Mouse (Mus musculus) embryonic facial prominence, embryonic 11.5 days (tissue): ENCODE measurements around the gene Lpin2. TPM values are rescaled to one million over a fixed set of nuclear protein-coding genes. Genes with fewer than 3 reads are reported as not detected.

Source experiments
- ATAC-seq: fragments of 200-750 bp; cut with Nextera tagmentation; replicated peaks from 2 replicates; pipeline ENCODE4 v1.8.0; 2017; ENCODE audit warnings: low read depth; ENCODE audit not compliant: insufficient number of reproducible peaks, low FRiP score, low TSS enrichment
- DNase-seq: peaks from one replicate; pipeline ENCODE4 v3.0.0-alpha.2; 2015; ENCODE audit warnings: low spot score
- H3K27ac ChIP-seq: fragments of 300-500 bp; sonication (generic); replicated peaks from 2 replicates; pipeline ENCODE4 v1.5.1; 2014; ENCODE audit warnings: mild to moderate bottlenecking, low read depth, low read length, control low read depth
- H3K27me3 ChIP-seq: fragments of 300-500 bp; sonication (generic); 2 replicates; pipeline ENCODE4 v1.6.1; 2014; ENCODE audit warnings: mild to moderate bottlenecking, low read length, moderate library complexity, mixed read lengths; ENCODE audit not compliant: control insufficient read depth, insufficient read depth
- H3K36me3 ChIP-seq: fragments of 300-500 bp; sonication (generic); replicated peaks from 2 replicates; pipeline ENCODE4 v1.6.1; 2014; ENCODE audit warnings: low read depth, mild to moderate bottlenecking, low read length, moderate library complexity, mixed read lengths; ENCODE audit not compliant: control insufficient read depth, insufficient read depth
- H3K4me1 ChIP-seq: fragments of 300-500 bp; sonication (generic); 2 replicates; pipeline ENCODE4 v1.6.1; 2014; ENCODE audit warnings: low read length, mixed read lengths; ENCODE audit not compliant: control insufficient read depth, insufficient read depth
- H3K4me2 ChIP-seq: fragments of 300-500 bp; sonication (generic); 2 replicates; pipeline ENCODE4 v1.6.1; 2014; ENCODE audit warnings: low read depth, mild to moderate bottlenecking, control low read depth, low read length, moderate library complexity
- H3K4me3 ChIP-seq: fragments of 300-500 bp; sonication (generic); 2 replicates; pipeline ENCODE4 v1.5.1; 2014; ENCODE audit warnings: low read depth, low read length, control low read depth
- H3K9ac ChIP-seq: fragments of 300-500 bp; sonication (generic); replicated peaks from 2 replicates; pipeline ENCODE4 v1.6.1; 2014; ENCODE audit warnings: mild to moderate bottlenecking, control low read depth, low read length
- H3K9me3 ChIP-seq: fragments of 300-500 bp; sonication (generic); replicated peaks from 2 replicates; pipeline ENCODE4 v1.6.1; 2016; ENCODE audit warnings: mild to moderate bottlenecking, low read length, inconsistent platforms, mixed read lengths; ENCODE audit not compliant: control insufficient read depth
- WGBS: fragments of 180-500 bp; shearing (Covaris S2); extraction: QIAGEN DNeasy Blood & Tissue Kit; methylation state at CpG from one replicate; pipeline ENCODE4 v1.1.7; 2014; 5-methylcytosine and 5-hydroxymethylcytosine counted together
- polyA plus RNA-seq: library from polyadenylated mRNA; unstranded; fragments of >200 nt; fragmentation: Nextera tagmentation; extraction: Ambion mirVana; gene quantifications from 2 replicates; pipeline ENCODE4 v1.2.1, GENCODE M21; 2014

Lpin2 gene
- polyA plus RNA-seq, 1 experiment from 2014 or later, result 46.3 TPM

DNA sequence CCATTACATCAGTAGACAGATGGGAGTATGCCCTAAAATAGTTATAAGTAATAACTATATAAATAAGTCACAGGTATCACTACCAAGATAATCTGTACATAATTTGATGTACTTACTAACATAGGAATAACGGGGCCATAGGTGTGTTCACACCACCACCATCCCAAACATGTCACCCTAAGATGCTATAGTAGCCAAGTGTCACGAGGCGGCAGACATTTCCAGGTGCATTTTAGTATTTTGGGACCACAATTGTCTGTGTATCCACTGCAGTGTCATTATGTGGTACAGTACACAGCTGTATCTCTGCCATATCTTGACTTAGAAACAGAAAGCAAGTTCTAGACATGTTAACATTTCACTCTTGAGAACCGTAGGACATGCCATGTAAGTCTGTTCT, 50.9 kb downstream of the Lpin2 start:
- H3K36me3 ChIP-seq, result peaks cover 3% of the 10 kb centered on the region

DNA sequence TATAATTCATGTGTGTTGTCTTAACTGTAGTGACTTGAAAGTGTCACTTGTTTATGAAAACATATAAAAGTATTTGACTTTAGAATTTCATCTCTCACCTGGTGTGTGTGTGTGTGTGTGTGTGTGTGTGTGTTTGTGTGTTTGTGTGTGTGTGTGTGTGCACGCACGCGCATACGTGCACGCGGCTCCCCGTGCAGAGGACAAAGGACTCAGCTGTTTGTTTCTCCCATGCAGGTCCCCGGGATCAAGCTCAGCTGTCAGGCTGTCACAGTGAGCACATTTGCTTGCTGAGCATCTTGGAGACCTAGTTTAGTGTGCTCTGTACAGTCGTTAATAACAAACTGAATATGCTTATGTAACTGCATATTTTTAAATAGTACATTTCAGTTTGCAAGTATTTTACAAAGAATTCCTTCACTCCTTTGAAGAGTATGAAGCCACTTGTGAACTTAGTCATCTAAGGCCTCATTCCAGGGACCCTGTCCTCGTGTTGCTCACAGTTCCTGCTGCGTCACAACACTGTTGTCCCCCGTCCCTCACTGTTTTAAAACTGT, 51.8 kb downstream of the Lpin2 start:
- no peak for ATAC-seq
- H3K27ac ChIP-seq, result no peak overlapping the region
- H3K9ac ChIP-seq, result no peak overlapping the region
- DNase-seq, result no peak
- no peak overlapping the region for H3K4me2 ChIP-seq
- H3K4me3 ChIP-seq, result no peak overlapping the region
- H3K36me3 ChIP-seq, result peaks cover 5% of the 10 kb centered on the region
- H3K9me3 ChIP-seq, result no peaks in the 10 kb centered on the region
- 91% methylated on average over 12 of the region's 12 CpGs for WGBS
- H3K27me3 ChIP-seq, result no peaks in the 10 kb centered on the region
- H3K4me1 ChIP-seq, result no peaks in the 10 kb centered on the region

More for the DNA sequence above, 50.9 kb downstream of the Lpin2 start:
- H3K27me3 ChIP-seq, result no peaks in the 10 kb centered on the region
- no peak overlapping the region for H3K4me2 ChIP-seq
- no peak overlapping the region for H3K27ac ChIP-seq
- H3K4me3 ChIP-seq, result no peak overlapping the region
- H3K9me3 ChIP-seq, result no peaks in the 10 kb centered on the region
- ATAC-seq (no peak), DNase-seq (no peak)
- H3K4me1 ChIP-seq, result no peaks in the 10 kb centered on the region
- no peak overlapping the region for H3K9ac ChIP-seq
- 96% methylated on average over 4 of the region's 4 CpGs for WGBS

GRCm38 (mm10) chr17:71235229-71235958, 53.0 kb downstream of the Lpin2 start:
- no peaks in the 10 kb centered on the region for H3K9me3 ChIP-seq
- no peaks in the 10 kb centered on the region for H3K27me3 ChIP-seq
- H3K36me3 ChIP-seq, result peaks cover 5% of the 10 kb centered on the region
- no peaks in the 10 kb centered on the region for H3K4me1 ChIP-seq
- no peak overlapping the region for H3K4me3 ChIP-seq
- no peak for DNase-seq
- WGBS, result 89% methylated on average over 12 of the region's 12 CpGs
- 0 out of 2 replicates have a peak, but pooled peaks have one; percentile 52 for ATAC-seq
- H3K4me2 ChIP-seq, result no peak overlapping the region
- no peak overlapping the region for H3K9ac ChIP-seq
- no peak overlapping the region for H3K27ac ChIP-seq

DNA sequence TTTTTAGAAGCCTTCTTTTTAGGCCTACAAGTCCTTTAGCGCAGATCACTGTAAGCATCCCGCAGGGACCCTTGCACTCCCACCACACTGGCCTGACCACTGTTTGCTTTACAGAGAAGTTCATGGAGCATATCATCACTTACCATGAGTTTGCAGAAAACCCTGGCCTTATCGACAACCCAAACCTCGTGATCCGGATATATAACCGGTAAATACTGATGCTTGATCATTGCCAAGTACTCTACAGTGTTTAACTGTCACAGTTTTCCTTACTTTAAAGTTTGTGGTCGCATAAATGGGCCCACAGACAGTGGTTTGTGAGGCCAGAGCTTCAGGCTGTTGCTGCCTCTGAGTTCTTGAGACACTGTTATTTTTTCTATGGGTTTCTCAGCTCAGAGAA, 56.1 kb downstream of the Lpin2 start:
- DNase-seq (no peak), ATAC-seq (no peak)
- no peaks in the 10 kb centered on the region for H3K9me3 ChIP-seq

GRCm38 (mm10) chr17:71240811-71241210, 58.5 kb downstream of the Lpin2 start:
- ATAC-seq (no peak), DNase-seq (no peak)
- H3K27me3 ChIP-seq, result no peaks in the 10 kb centered on the region

More for the DNA sequence above, 56.1 kb downstream of the Lpin2 start:
- Histone ChIP-seq H3K4me3 (no peak overlapping the region), H3K9ac (no peak overlapping the region), H3K27ac (no peak overlapping the region), H3K36me3 (peaks cover 8% of the 10 kb centered on the region), H3K4me2 (no peak overlapping the region), H3K4me1 (no peaks in the 10 kb centered on the region), H3K27me3 (no peaks in the 10 kb centered on the region)
- 88% methylated on average over 7 of the region's 7 CpGs for WGBS

GRCm38 (mm10) chr17:71242666-71243065, 60.3 kb downstream of the Lpin2 start:
- Histone ChIP-seq H3K4me2 (no peak overlapping the region), H3K36me3 (peaks cover 13% of the 10 kb centered on the region), H3K27me3 (no peaks in the 10 kb centered on the region), H3K4me3 (no peak overlapping the region), H3K27ac (no peak overlapping the region), H3K9me3 (no peaks in the 10 kb centered on the region), H3K4me1 (no peaks in the 10 kb centered on the region), H3K9ac (no peak overlapping the region)
- DNase-seq (no peak), ATAC-seq (no peak)
- WGBS, result 94% methylated on average over 7 of the region's 7 CpGs

More at GRCm38 (mm10) chr17:71240811-71241210, 58.5 kb downstream of the Lpin2 start:
- Histone ChIP-seq H3K9ac (no peak overlapping the region), H3K4me3 (no peak overlapping the region), H3K27ac (no peak overlapping the region), H3K4me2 (no peak overlapping the region), H3K36me3 (peaks cover 8% of the 10 kb centered on the region), H3K9me3 (no peaks in the 10 kb centered on the region), H3K4me1 (no peaks in the 10 kb centered on the region)
- WGBS, result 96% methylated on average over 9 of the region's 9 CpGs

DNA sequence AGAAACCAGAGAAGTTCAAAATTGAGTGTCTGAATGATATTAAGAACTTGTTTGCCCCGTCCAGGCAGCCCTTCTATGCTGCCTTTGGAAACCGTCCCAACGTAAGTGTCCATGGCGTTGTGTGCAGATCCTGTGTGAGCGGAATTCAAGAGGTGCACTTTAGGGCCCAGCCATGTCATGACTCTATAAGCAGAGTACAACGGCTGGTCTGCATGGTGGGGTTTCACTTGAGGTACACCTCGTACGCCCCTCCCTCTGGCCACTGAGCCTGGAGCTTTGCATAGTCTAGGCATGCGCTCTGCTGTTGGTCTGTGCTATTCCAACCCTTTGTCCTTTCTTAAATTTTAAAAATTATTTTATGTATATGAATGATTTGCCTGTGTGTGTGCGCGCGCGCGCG, 62.8 kb downstream of the Lpin2 start:
- Histone ChIP-seq H3K27ac (no peak overlapping the region), H3K9ac (no peak overlapping the region), H3K27me3 (no peaks in the 10 kb centered on the region), H3K4me3 (no peak overlapping the region), H3K4me1 (no peaks in the 10 kb centered on the region), H3K4me2 (no peak overlapping the region), H3K9me3 (no peaks in the 10 kb centered on the region), H3K36me3 (peaks cover 10% of the 10 kb centered on the region)
- WGBS, result 98% methylated on average over 15 of the region's 15 CpGs
- no peak for ATAC-seq
- no peak for DNase-seq

GRCm38 (mm10) chr17:71246022-71246421, 63.7 kb downstream of the Lpin2 start:
- no peak overlapping the region for H3K27ac ChIP-seq
- no peak for DNase-seq
- no peaks in the 10 kb centered on the region for H3K27me3 ChIP-seq
- H3K9me3 ChIP-seq, result no peaks in the 10 kb centered on the region
- no peak overlapping the region for H3K9ac ChIP-seq
- no peak for ATAC-seq
- no peaks in the 10 kb centered on the region for H3K4me1 ChIP-seq
- no peak overlapping the region for H3K4me3 ChIP-seq
- 91% methylated on average over 4 of the region's 4 CpGs for WGBS
- H3K4me2 ChIP-seq, result no peak overlapping the region
- H3K36me3 ChIP-seq, result peaks cover 10% of the 10 kb centered on the region
